In genomic region chr2:157512859-157513258, GRCm38 (mm10) we compare ENCODE assay signal across 19 mouse cellular contexts. TPM values are rescaled to one million over a fixed set of nuclear protein-coding genes. Genes with fewer than 3 reads are reported as not detected.
DNase-seq lines count a peak whose midpoint lies in the region; ATAC-seq and TF ChIP-seq lines count a peak whose summit lies in the region.
"Had no signal": no experiment of that assay in that cellular context is flagged by ENCODE, and none has a peak within 500 bp of the region (broad histone marks: within the 10 kb centered on the region; RNA-seq: fewer than 3 reads in every experiment).

No protein-coding gene starts in this region.

- H3K79me2 ChIP-seq in macrophage (ENCODE audit: inconsistent target): no peaks in the 10 kb centered on the region

- H3K9me3 ChIP-seq in forebrain, postnatal 0 days (ENCODE audit: low read length): no peaks in the 10 kb centered on the region

- H3K27me3 ChIP-seq in forebrain, postnatal 0 days (ENCODE audit: insufficient read depth, low read length): no peaks in the 10 kb centered on the region

- WGBS in forebrain, postnatal 0 days: 65% methylated on average over 9 of the region's 9 CpGs
- WGBS in macrophage (ENCODE audit: missing documents): 98% methylated on average over 9 of the region's 9 CpGs

- no peak overlapping the region for H3K27ac ChIP-seq in forebrain, postnatal 0 days (ENCODE audit: low read depth, low read length)
- H3K27ac ChIP-seq in macrophage: peak overlapping the region; percentile 24
- H3K27ac ChIP-seq: gastrocnemius, adult 2 months; hindbrain, embryonic 14.5 days; liver, embryonic 14.5 days had no signal

- no peak overlapping the region for H3K4me3 ChIP-seq in forebrain, postnatal 0 days (ENCODE audit: low read depth, low read length)
- H3K4me3 ChIP-seq in macrophage (ENCODE audit: inconsistent target): no peak overlapping the region
- H3K4me3 ChIP-seq: erythroblast, embryonic 14.5 days; gastrocnemius, adult 2 months; myocyte had no signal

- no peaks in the 10 kb centered on the region for H3K4me1 ChIP-seq in forebrain, postnatal 0 days (ENCODE audit: insufficient read depth)

- no peak overlapping the region for H3K4me2 ChIP-seq in forebrain, postnatal 0 days (ENCODE audit: low read depth)
- H3K4me2 ChIP-seq: hindbrain, embryonic 14.5 days had no signal

- DNase-seq in frontal cortex, postnatal 10 days (ENCODE audit: low spot score in 2 of 2): no peak
- DNase-seq in right cerebral cortex, adult 18-20 months: peak; percentile 53
- no peak for DNase-seq in right cerebral cortex, postnatal 4 days
- DNase-seq in forebrain, postnatal 0 days: no peak
- DNase-seq in cerebellum, adult 9-11 months: no peak
- DNase-seq in retina, embryonic 14.5 days (ENCODE audit: low spot score): no peak
- DNase-seq: cerebellum, adult 2 months; gastrocnemius, adult 2 months; heart, adult 11 months; kidney, adult 2 months; kidney, postnatal 4 days; thymus, adult 2 months had no signal

- TF ChIP-seq CTCF in forebrain, postnatal 0 days (IDR thresholded peaks at IDR 0.05; ENCODE audit: low read depth): no peak

- ATAC-seq in frontal cortex, adult (ENCODE audit: low TSS enrichment): peak; percentile 52; the same call in 1 of the 2 replicates
- ATAC-seq in forebrain, postnatal 0 days: peak; percentile 29; the same call in 1 of the 2 replicates
- ATAC-seq: lung, postnatal 0 days had no signal

- no peaks in the 10 kb centered on the region for H3K36me3 ChIP-seq in forebrain, postnatal 0 days (ENCODE audit: insufficient read depth)
- no peaks in the 10 kb centered on the region for H3K36me3 ChIP-seq in macrophage (ENCODE audit: inconsistent target)

- H3K9ac ChIP-seq in forebrain, postnatal 0 days: no peak overlapping the region
- H3K9ac ChIP-seq: hindbrain, embryonic 14.5 days; liver, embryonic 14.5 days had no signal

RNA-seq across cellular contexts. Expression of gene Nnat, which starts 47.0 kb away (rescaled TPM):
- total RNA-seq in forebrain, postnatal 0 days (2014; rRNA removed): 4,630 and 7,303 TPM in 2 replicates
- 6,353 and 7,049 TPM in 2 replicates for polyA plus RNA-seq in forebrain, postnatal 0 days (2015; fragmentation: Nextera tagmentation; extraction: Ambion mirVana)
- 1 to 10 TPM in 1 of 26 experiments, not detected in 25; 1.9 TPM for total RNA-seq in macrophage (2018; cell fraction: chromatin; rRNA removed)
- total RNA-seq in macrophage (2018; cell fraction: cytosol; rRNA removed): not detected
- under 1 TPM in 2 of 26 experiments, not detected in 24; 0.42 to 0.56 TPM for total RNA-seq in macrophage (2018; cell fraction: nucleus; rRNA removed)
- not detected in 3 replicates for polyA plus RNA-seq in macrophage (2018)

RNA-seq across cellular contexts. Expression of gene Blcap, which starts 58.2 kb away (rescaled TPM):
- 166 and 208 TPM in 2 replicates for total RNA-seq in forebrain, postnatal 0 days (2014; rRNA removed)
- 231 and 295 TPM in 2 replicates for polyA plus RNA-seq in forebrain, postnatal 0 days (2015; fragmentation: Nextera tagmentation; extraction: Ambion mirVana)
- total RNA-seq in macrophage (2018; cell fraction: chromatin; rRNA removed): 100 to 1,000 TPM in 15 of 26 experiments, 10 to 100 TPM in 11; 63.6 to 237 (median 104) TPM
- 10 to 100 TPM; 30.1 to 59.7 (median 35.1) TPM for total RNA-seq in macrophage (2018; cell fraction: cytosol; rRNA removed)
- 100 to 1,000 TPM in 16 of 26 experiments, 10 to 100 TPM in 10; 67.5 to 218 (median 104) TPM for total RNA-seq in macrophage (2018; cell fraction: nucleus; rRNA removed)
- polyA plus RNA-seq in macrophage (2018): 26.4 to 34.7 TPM (median 28.0 TPM) in 3 replicates

Comparison
In these comparisons a context has a peak if more than half of its experiments do, and no peak if none do; other contexts are left out.
1. RNA of gene Nnat, which starts 47.0 kb away (polyA plus RNA-seq): 6,353 to 7,049 TPM in forebrain, postnatal 0 days; not detected in macrophage; every median in the first group is over 1,000 times any median in the second.